Mouse (Mus musculus) myocyte (in vitro differentiated cells): ENCODE results near the gene Nt5c2.

Experiments used
- CEBPB ChIP-seq: IDR thresholded peaks from 2 replicates; pipeline ENCODE4 v1.6.1; 2011; ENCODE audit warnings: mild to moderate bottlenecking, moderate library complexity; ENCODE audit not compliant: poor library complexity, insufficient read depth, severe bottlenecking
- MYOG ChIP-seq, 3 experiments: IDR thresholded peaks; one replicate each; pipeline ENCODE4 v1.6.1; 2011; ENCODE audit warnings: control low read depth in 2 of 3, low read depth in 2 of 3, mild to moderate bottlenecking in 2 of 3; ENCODE audit not compliant: insufficient read length in 2 of 3, control insufficient read depth in 1 of 3, insufficient read depth in 1 of 3
- POLR2A ChIP-seq: IDR thresholded peaks from one replicate; pipeline ENCODE4 v1.6.1; 2011; ENCODE audit warnings: low read depth, mild to moderate bottlenecking, control low read depth, moderate library complexity; ENCODE audit not compliant: insufficient read length
- USF1 ChIP-seq: IDR thresholded peaks from one replicate; pipeline ENCODE4 v1.6.1; 2011; ENCODE audit warnings: low read depth, mild to moderate bottlenecking, control low read depth, moderate library complexity

DNA sequence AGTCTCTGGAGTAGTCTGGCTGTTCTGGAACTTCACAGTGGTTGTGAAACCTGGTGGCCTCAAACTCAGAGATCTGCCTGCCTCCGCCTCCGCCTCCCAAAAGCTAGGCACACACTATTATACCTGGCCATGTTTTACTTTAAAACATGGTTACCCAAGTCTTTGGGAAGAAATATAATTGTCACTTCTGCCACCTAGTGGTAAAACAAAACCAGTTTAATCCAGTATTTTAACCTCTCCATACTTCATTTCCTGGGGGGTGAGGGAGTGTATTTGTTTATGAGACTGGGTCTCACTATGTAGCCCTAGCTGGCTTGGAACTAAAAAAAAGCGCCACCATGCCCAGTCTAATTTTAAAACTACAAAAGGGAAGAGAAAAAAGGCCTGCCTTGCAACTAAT is 28.7 kb upstream of the Nt5c2 start:
- TF ChIP-seq POLR2A (no peak), CEBPB (no peak), USF1 (no peak), MYOG (IDR thresholded peaks at IDR 0.05; ENCODE audit: control insufficient read depth in 1 of 3, insufficient read depth in 1 of 3, insufficient read length in 2 of 3, low read depth in 2 of 3) (no peak)
